Comparison of ENCODE assay signal across 12 mouse cellular contexts in genomic region chr2:143217251-143217650, GRCm38 (mm10).
"Had no signal": no experiment of that assay in that cellular context is flagged by ENCODE, and none has a peak within 500 bp of the region (broad histone marks: within the 10 kb centered on the region; RNA-seq: fewer than 3 reads in every experiment).

No protein-coding gene starts in this region.

- H3K27ac ChIP-seq: limb, embryonic 10.5 days; liver, embryonic 15.5 days; midbrain, embryonic 15.5 days; neural tube, embryonic 12.5 days; stomach, postnatal 0 days had no signal

- H3K4me3 ChIP-seq: limb, embryonic 10.5 days; liver, embryonic 15.5 days; midbrain, embryonic 15.5 days; neural tube, embryonic 12.5 days had no signal

- H3K9ac ChIP-seq: liver, embryonic 15.5 days; midbrain, embryonic 15.5 days; neural tube, embryonic 12.5 days had no signal

- H3K4me2 ChIP-seq: liver, embryonic 11.5 days; liver, embryonic 15.5 days; midbrain, embryonic 11.5 days; midbrain, embryonic 15.5 days; neural tube, embryonic 12.5 days had no signal

- ATAC-seq: lung, postnatal 0 days; midbrain, embryonic 15.5 days had no signal

- H3K4me1 ChIP-seq: limb, embryonic 10.5 days; liver, embryonic 15.5 days; midbrain, embryonic 15.5 days; neural tube, embryonic 12.5 days had no signal

- H3K27me3 ChIP-seq: liver, embryonic 15.5 days; midbrain, embryonic 15.5 days; neural tube, embryonic 12.5 days had no signal

- H3K9me3 ChIP-seq: limb, embryonic 10.5 days; liver, embryonic 15.5 days; midbrain, embryonic 15.5 days; neural tube, embryonic 12.5 days had no signal

- H3K36me3 ChIP-seq: limb, embryonic 10.5 days; liver, embryonic 15.5 days; midbrain, embryonic 15.5 days; neural tube, embryonic 12.5 days had no signal

- DNase-seq: kidney, postnatal 25 days; lung, adult 2 months; lung, postnatal 36 days; thymus, postnatal 4 days had no signal
